Mouse (Mus musculus) hindbrain, embryonic 15.5 days (tissue): ENCODE measurements at regions not wholly inside any gene's neighbourhood (a gene's known extent, or its start where the extent isn't known, plus 50 kb on each side); places are given as distances from the start of the nearest gene placed in this dataset.

Source experiments
- ATAC-seq: fragments of 200-750 bp; cut with Nextera tagmentation; 2 replicates; pipeline ENCODE4 v1.8.0; 2017; ENCODE audit warnings: low read depth, moderate number of reproducible peaks, moderate TSS enrichment; ENCODE audit not compliant: low FRiP score
- H3K27ac ChIP-seq: fragments of 300-500 bp; sonication (generic); replicated peaks from 2 replicates; pipeline ENCODE4 v1.5.1; 2015; ENCODE audit warnings: mild to moderate bottlenecking, inconsistent platforms
- H3K27me3 ChIP-seq: fragments of 300-500 bp; sonication (generic); 2 replicates; pipeline ENCODE4 v1.6.1; 2015; ENCODE audit warnings: control low read depth, inconsistent platforms
- H3K36me3 ChIP-seq: fragments of 300-500 bp; sonication (generic); 2 replicates; pipeline ENCODE4 v1.6.1; 2015; ENCODE audit warnings: control low read depth, inconsistent platforms
- H3K4me1 ChIP-seq: fragments of 300-500 bp; sonication (generic); replicated peaks from 2 replicates; pipeline ENCODE4 v1.6.1; 2015; ENCODE audit warnings: control low read depth, inconsistent platforms
- H3K4me2 ChIP-seq: fragments of 300-500 bp; sonication (generic); 2 replicates; pipeline ENCODE4 v1.6.1; 2015; ENCODE audit warnings: moderate library complexity, mild to moderate bottlenecking, inconsistent platforms
- H3K4me3 ChIP-seq: fragments of 300-500 bp; sonication (generic); 2 replicates; pipeline ENCODE4 v1.5.1; 2015; ENCODE audit warnings: mild to moderate bottlenecking, inconsistent platforms
- H3K9ac ChIP-seq: fragments of 300-500 bp; sonication (generic); 2 replicates; pipeline ENCODE4 v1.6.1; 2015; ENCODE audit warnings: inconsistent platforms
- H3K9me3 ChIP-seq: fragments of 300-500 bp; sonication (generic); 2 replicates; pipeline ENCODE4 v1.6.1; 2016; ENCODE audit warnings: control low read depth, inconsistent platforms
- WGBS: fragments of 180-500 bp; shearing (Covaris S2); methylation state at CpG from one replicate; pipeline ENCODE4 v1.1.7; 2015; 5-methylcytosine and 5-hydroxymethylcytosine counted together

- WGBS, result 31% methylated on average over 11 of the region's 11 CpGs
- no peaks in the 10 kb centered on the region for H3K27me3 ChIP-seq
- ATAC-seq, result no peak
- H3K27ac ChIP-seq, result no peak overlapping the region
- H3K4me2 ChIP-seq, result peak overlapping the region; percentile 10; the same call in 1 of the 2 replicates
- H3K4me1 ChIP-seq, result peaks cover 3% of the 10 kb centered on the region; the same call in 1 of the 2 replicates
- no peaks in the 10 kb centered on the region for H3K36me3 ChIP-seq
- H3K9me3 ChIP-seq, result no peaks in the 10 kb centered on the region
- no peak overlapping the region for H3K9ac ChIP-seq
- H3K4me3 ChIP-seq, result no peak overlapping the region
Measured at GRCm38 (mm10) chr10:91580959-91581358, 399.8 kb upstream of the Tmpo start.

GRCm38 (mm10) chr10:91575323-91576064 is 394.4 kb upstream of the Tmpo start:
- Histone ChIP-seq H3K9ac (no peak overlapping the region), H3K4me2 (no peak overlapping the region), H3K4me1 (no peaks in the 10 kb centered on the region; the same call in 1 of the 2 replicates), H3K27ac (no peak overlapping the region), H3K4me3 (no peak overlapping the region), H3K36me3 (no peaks in the 10 kb centered on the region), H3K27me3 (no peaks in the 10 kb centered on the region), H3K9me3 (no peaks in the 10 kb centered on the region)
- ATAC-seq, result no peak
- WGBS, result 72% methylated on average over 17 of the region's 17 CpGs

GRCm38 (mm10) chr10:91572796-91573195 is 391.7 kb upstream of the Tmpo start:
- 62% methylated on average over 7 of the region's 7 CpGs for WGBS
- ATAC-seq, result no peak

GRCm38 (mm10) chr10:91569046-91569445 is 387.9 kb upstream of the Tmpo start:
- H3K4me2 ChIP-seq, result no peak overlapping the region
- H3K9ac ChIP-seq, result no peak overlapping the region
- no peak overlapping the region for H3K4me3 ChIP-seq
- no peak for ATAC-seq
- H3K27ac ChIP-seq, result no peak overlapping the region
- no peaks in the 10 kb centered on the region for H3K36me3 ChIP-seq
- 81% methylated on average over 6 of the region's 6 CpGs for WGBS
- no peaks in the 10 kb centered on the region for H3K27me3 ChIP-seq
- no peaks in the 10 kb centered on the region for H3K9me3 ChIP-seq
- no peaks in the 10 kb centered on the region for H3K4me1 ChIP-seq

More at GRCm38 (mm10) chr10:91572796-91573195, 391.7 kb upstream of the Tmpo start:
- no peaks in the 10 kb centered on the region for H3K4me1 ChIP-seq
- no peak overlapping the region for H3K27ac ChIP-seq
- no peaks in the 10 kb centered on the region for H3K27me3 ChIP-seq
- no peak overlapping the region for H3K9ac ChIP-seq
- no peaks in the 10 kb centered on the region for H3K9me3 ChIP-seq
- H3K36me3 ChIP-seq, result no peaks in the 10 kb centered on the region
- H3K4me3 ChIP-seq, result no peak overlapping the region
- no peak overlapping the region for H3K4me2 ChIP-seq

- Histone ChIP-seq H3K4me1 (no peaks in the 10 kb centered on the region), H3K27ac (no peak overlapping the region), H3K27me3 (no peaks in the 10 kb centered on the region), H3K4me2 (no peak overlapping the region), H3K36me3 (no peaks in the 10 kb centered on the region), H3K9ac (no peak overlapping the region), H3K9me3 (no peaks in the 10 kb centered on the region), H3K4me3 (no peak overlapping the region)
- no peak for ATAC-seq
- WGBS, result 52% methylated on average over 7 of the region's 7 CpGs
Measured at GRCm38 (mm10) chr10:91566116-91566774, 385.1 kb upstream of the Tmpo start.

- Histone ChIP-seq H3K27ac (no peak overlapping the region), H3K9me3 (no peaks in the 10 kb centered on the region), H3K36me3 (no peaks in the 10 kb centered on the region), H3K27me3 (no peaks in the 10 kb centered on the region), H3K4me1 (no peaks in the 10 kb centered on the region), H3K9ac (no peak overlapping the region), H3K4me2 (no peak overlapping the region), H3K4me3 (no peak overlapping the region)
- 72% methylated on average over 5 of the region's 5 CpGs for WGBS
- ATAC-seq, result no peak
Measured at GRCm38 (mm10) chr10:91559307-91559706, 378.2 kb upstream of the Tmpo start.

- 75% methylated on average over 4 of the region's 4 CpGs for WGBS
- no peak for ATAC-seq
- no peak overlapping the region for H3K4me3 ChIP-seq
- H3K4me1 ChIP-seq, result peaks cover 16% of the 10 kb centered on the region
- no peak overlapping the region for H3K27ac ChIP-seq
- no peaks in the 10 kb centered on the region for H3K27me3 ChIP-seq
- no peaks in the 10 kb centered on the region for H3K36me3 ChIP-seq
- no peak overlapping the region for H3K4me2 ChIP-seq
- H3K9ac ChIP-seq, result no peak overlapping the region
- H3K9me3 ChIP-seq, result no peaks in the 10 kb centered on the region
Measured at GRCm38 (mm10) chr10:91548071-91548470, 367.0 kb upstream of the Tmpo start.

GRCm38 (mm10) chr10:91546140-91546539 is 365.0 kb upstream of the Tmpo start:
- peak; percentile 88 for ATAC-seq
- H3K27ac ChIP-seq, result peak overlapping the region; percentile 28; the same call in 1 of the 2 replicates
- H3K9me3 ChIP-seq, result no peaks in the 10 kb centered on the region
- no peaks in the 10 kb centered on the region for H3K36me3 ChIP-seq
- peak overlapping the region; percentile 11; the same call in 1 of the 2 replicates for H3K4me2 ChIP-seq
- H3K4me3 ChIP-seq, result no peak overlapping the region
- no peak overlapping the region for H3K9ac ChIP-seq
- WGBS, result 23% methylated on average over 9 of the region's 9 CpGs
- H3K4me1 ChIP-seq, result peaks cover 22% of the 10 kb centered on the region
- no peaks in the 10 kb centered on the region for H3K27me3 ChIP-seq

- H3K9me3 ChIP-seq, result no peaks in the 10 kb centered on the region
- ATAC-seq, result no peak
- H3K4me1 ChIP-seq, result peaks cover 22% of the 10 kb centered on the region
- no peak overlapping the region for H3K4me3 ChIP-seq
- H3K27me3 ChIP-seq, result no peaks in the 10 kb centered on the region
- H3K36me3 ChIP-seq, result no peaks in the 10 kb centered on the region
- WGBS, result 46% methylated on average over 3 of the region's 3 CpGs
- no peak overlapping the region for H3K27ac ChIP-seq
- H3K9ac ChIP-seq, result no peak overlapping the region
- no peak overlapping the region for H3K4me2 ChIP-seq
Measured at GRCm38 (mm10) chr10:91545421-91545820, 364.3 kb upstream of the Tmpo start.

- Histone ChIP-seq H3K27me3 (no peaks in the 10 kb centered on the region), H3K4me2 (no peak overlapping the region), H3K27ac (no peak overlapping the region), H3K4me3 (no peak overlapping the region), H3K9me3 (no peaks in the 10 kb centered on the region), H3K9ac (no peak overlapping the region), H3K4me1 (peaks cover 22% of the 10 kb centered on the region), H3K36me3 (no peaks in the 10 kb centered on the region)
- no peak for ATAC-seq
- WGBS, result 76% methylated on average over 3 of the region's 3 CpGs
Measured at GRCm38 (mm10) chr10:91543167-91543918, 362.2 kb upstream of the Tmpo start.

- WGBS, result 15% methylated on average over 9 of the region's 9 CpGs
- H3K4me3 ChIP-seq, result no peak overlapping the region
- no peak overlapping the region for H3K4me2 ChIP-seq
- H3K9me3 ChIP-seq, result no peaks in the 10 kb centered on the region
- peaks cover 25% of the 10 kb centered on the region for H3K4me1 ChIP-seq
- no peak overlapping the region for H3K27ac ChIP-seq
- H3K9ac ChIP-seq, result no peak overlapping the region
- H3K36me3 ChIP-seq, result no peaks in the 10 kb centered on the region
- ATAC-seq, result no peak
- H3K27me3 ChIP-seq, result no peaks in the 10 kb centered on the region
Measured at GRCm38 (mm10) chr10:91542201-91542604, 361.1 kb upstream of the Tmpo start.

- 25% methylated on average over 8 of the region's 8 CpGs for WGBS
Measured at GRCm38 (mm10) chr10:91537241-91537640, 356.1 kb upstream of the Tmpo start.

More at GRCm38 (mm10) chr10:91537241-91537640, 356.1 kb upstream of the Tmpo start:
- no peaks in the 10 kb centered on the region for H3K9me3 ChIP-seq
- H3K27me3 ChIP-seq, result no peaks in the 10 kb centered on the region
- H3K9ac ChIP-seq, result no peak overlapping the region
- no peak overlapping the region for H3K27ac ChIP-seq
- H3K4me2 ChIP-seq, result no peak overlapping the region
- ATAC-seq, result no peak
- peaks cover 8% of the 10 kb centered on the region for H3K4me1 ChIP-seq
- H3K4me3 ChIP-seq, result no peak overlapping the region
- no peaks in the 10 kb centered on the region for H3K36me3 ChIP-seq
